Mouse (Mus musculus) E14TG2a.4 (cell line): ENCODE measurements around the gene Nr6a1.

ENCODE experiments used
- CTCF ChIP-seq: conservative IDR thresholded peaks from 2 replicates; pipeline ENCODE4 v1.5.1; 2014; ENCODE audit warnings: low read length
- POU5F1 ChIP-seq: IDR thresholded peaks from 2 replicates; pipeline ENCODE4 v1.6.1; 2014; ENCODE audit warnings: low read length, borderline replicate concordance

DNA sequence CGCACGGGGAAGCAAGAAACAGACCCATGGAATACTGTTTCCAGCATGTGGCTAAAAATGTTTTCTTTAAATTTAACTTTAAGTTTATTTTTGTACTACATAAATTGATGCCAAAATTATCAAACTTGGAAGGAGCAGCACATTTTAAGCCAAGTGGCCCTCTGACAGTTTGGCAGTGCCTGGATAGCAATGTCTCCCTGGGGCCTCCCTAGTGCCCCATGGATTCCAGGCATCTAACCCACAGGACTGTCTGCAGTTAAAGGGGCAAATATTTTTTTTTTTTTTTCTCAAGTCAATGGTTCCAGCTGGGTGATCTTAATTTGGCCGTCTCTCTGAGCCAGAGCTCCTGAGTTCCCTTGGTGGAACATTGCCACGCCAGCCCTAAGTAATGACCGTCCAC is 15.7 kb upstream of the Nr6a1 start:
- no peak for TF ChIP-seq CTCF
- no peak for TF ChIP-seq POU5F1
